In genomic region chr13:35780714-35781113, GRCm38 (mm10) we compare ENCODE assay signal across 27 mouse cellular contexts.
"Had no signal": no experiment of that assay in that cellular context is flagged by ENCODE, and none has a peak within 500 bp of the region (broad histone marks: within the 10 kb centered on the region; RNA-seq: fewer than 3 reads in every experiment).

No protein-coding gene starts in this region.

- H3K9me3 ChIP-seq: embryonic facial prominence, embryonic 10.5 days; embryonic facial prominence, embryonic 12.5 days; embryonic facial prominence, embryonic 13.5 days; embryonic facial prominence, embryonic 15.5 days; forebrain, embryonic 10.5 days; forebrain, embryonic 12.5 days; forebrain, embryonic 13.5 days; forebrain, embryonic 15.5 days had no signal

- H3K4me2 ChIP-seq: embryonic facial prominence, embryonic 12.5 days; embryonic facial prominence, embryonic 13.5 days; embryonic facial prominence, embryonic 15.5 days; forebrain, embryonic 12.5 days; forebrain, embryonic 13.5 days; forebrain, embryonic 15.5 days had no signal

- DNase-seq: cerebellum, adult 8-10 months; cerebellum, adult 9-10 months; cerebellum, adult 9-11 months; cerebellum, postnatal 10 days; cerebellum, postnatal 14 days; cerebellum, postnatal 25 days; cerebellum, postnatal 36 days; embryo, embryonic 11 days; forebrain, postnatal 0 days; gastrocnemius, adult 2 months; gastrocnemius, postnatal 10 days; gastrocnemius, postnatal 14 days; gastrocnemius, postnatal 25 days; gastrocnemius, postnatal 36 days; heart, adult 18-20 months; heart, adult 2 months had no signal

- H3K36me3 ChIP-seq: embryonic facial prominence, embryonic 10.5 days; embryonic facial prominence, embryonic 12.5 days; embryonic facial prominence, embryonic 13.5 days; embryonic facial prominence, embryonic 15.5 days; forebrain, embryonic 10.5 days; forebrain, embryonic 12.5 days; forebrain, embryonic 15.5 days had no signal

- H3K27me3 ChIP-seq: embryonic facial prominence, embryonic 12.5 days; embryonic facial prominence, embryonic 13.5 days; embryonic facial prominence, embryonic 15.5 days; forebrain, embryonic 12.5 days; forebrain, embryonic 13.5 days; forebrain, embryonic 15.5 days had no signal

- H3K4me1 ChIP-seq: embryonic facial prominence, embryonic 10.5 days; embryonic facial prominence, embryonic 12.5 days; forebrain, embryonic 12.5 days had no signal

- ATAC-seq: forebrain, embryonic 13.5 days; forebrain, embryonic 14.5 days; forebrain, embryonic 15.5 days; forebrain, embryonic 16.5 days; forebrain, postnatal 0 days had no signal

- H3K4me3 ChIP-seq: embryonic facial prominence, embryonic 10.5 days; embryonic facial prominence, embryonic 12.5 days; embryonic facial prominence, embryonic 13.5 days; embryonic facial prominence, embryonic 15.5 days; erythroblast, embryonic 14.5 days; forebrain, embryonic 10.5 days; forebrain, embryonic 12.5 days; forebrain, embryonic 13.5 days; forebrain, embryonic 15.5 days; gastrocnemius, adult 2 months; heart, adult 2 months had no signal

- H3K27ac ChIP-seq: embryonic facial prominence, embryonic 10.5 days; embryonic facial prominence, embryonic 12.5 days; embryonic facial prominence, embryonic 13.5 days; embryonic facial prominence, embryonic 15.5 days; forebrain, embryonic 10.5 days; forebrain, embryonic 12.5 days; forebrain, embryonic 13.5 days; forebrain, embryonic 15.5 days; gastrocnemius, adult 2 months; heart, adult 2 months had no signal

- H3K9ac ChIP-seq: embryonic facial prominence, embryonic 12.5 days; embryonic facial prominence, embryonic 13.5 days; embryonic facial prominence, embryonic 15.5 days; forebrain, embryonic 12.5 days; forebrain, embryonic 13.5 days; forebrain, embryonic 15.5 days; forebrain, postnatal 0 days had no signal
